Mouse (Mus musculus) bone marrow macrophage, adult 2 months (primary cell): ENCODE data around the gene Hdgfl3. TPM values are rescaled to one million over a fixed set of nuclear protein-coding genes. Genes with fewer than 3 reads are reported as not detected.

Experiments used
- H3K27ac ChIP-seq: 2 replicates; pipeline ENCODE4 v1.5.1; 2012; ENCODE audit warnings: low read depth, low read length; ENCODE audit not compliant: insufficient read depth
- H3K4me1 ChIP-seq: 2 replicates; pipeline ENCODE4 v1.6.1; 2012; ENCODE audit warnings: low read length; ENCODE audit not compliant: control insufficient read depth, insufficient read depth
- H3K4me3 ChIP-seq: 2 replicates; pipeline ENCODE4 v1.5.1; 2012; ENCODE audit warnings: mild to moderate bottlenecking, low read length, moderate library complexity; ENCODE audit not compliant: insufficient read depth
- CTCF ChIP-seq: IDR thresholded peaks from 2 replicates; pipeline ENCODE4 v1.5.1; 2012; ENCODE audit warnings: low read depth, mild to moderate bottlenecking, low read length, moderate library complexity
- POLR2A ChIP-seq: IDR thresholded peaks from 2 replicates; pipeline ENCODE4 v1.6.1; 2012; ENCODE audit warnings: mild to moderate bottlenecking, low read depth, low read length, borderline replicate concordance
- polyA plus RNA-seq: library from polyadenylated mRNA; stranded (reverse); fragments of >200 nt; gene quantifications from 2 replicates; pipeline ENCODE4 v1.2.4, GENCODE M21; 2012; ENCODE audit not compliant: missing spikeins, insufficient read depth, insufficient read length

The Hdgfl3 gene
- polyA plus RNA-seq, 1 experiment, result 0.24 TPM

GRCm38 (mm10) chr7:81860071-81860470 lies 74.2 kb downstream of the Hdgfl3 start:
- Histone ChIP-seq H3K4me3 (peak overlapping the region; percentile 81), H3K4me1 (peaks cover 44% of the 10 kb centered on the region), H3K27ac (peak overlapping the region; percentile 91)
- TF ChIP-seq POLR2A (no peak), CTCF (no peak)

GRCm38 (mm10) chr7:81858968-81859721 lies 75.1 kb downstream of the Hdgfl3 start, which contains the start of gene Tm6sf1:
Gene Tm6sf1 (plus strand): TSS chr7:81859001.
- peaks cover 47% of the 10 kb centered on the region for H3K4me1 ChIP-seq
- H3K27ac ChIP-seq, result peak within 1 kb of the TSS; percentile 91
- H3K4me3 ChIP-seq, result peak within 1 kb of the TSS; percentile 81
- TF ChIP-seq POLR2A (no peak), CTCF (no peak)

GRCm38 (mm10) chr7:81858236-81858635 lies 76.0 kb downstream of the Hdgfl3 start:
- TF ChIP-seq POLR2A, result no peak
- TF ChIP-seq CTCF, result no peak

GRCm38 (mm10) chr7:81856221-81856620 lies 78.1 kb downstream of the Hdgfl3 start:
- TF ChIP-seq CTCF (no peak), POLR2A (no peak)
- peak overlapping the region; percentile 81 for H3K27ac ChIP-seq
- no peak overlapping the region for H3K4me3 ChIP-seq
- peaks cover 36% of the 10 kb centered on the region for H3K4me1 ChIP-seq

More at GRCm38 (mm10) chr7:81858236-81858635, 76.0 kb downstream of the Hdgfl3 start:
- Histone ChIP-seq H3K4me1 (peaks cover 45% of the 10 kb centered on the region), H3K4me3 (no peak overlapping the region), H3K27ac (no peak overlapping the region)

- H3K4me3 ChIP-seq, result peak within 1 kb of the TSS; percentile 41
- TF ChIP-seq CTCF, result no peak
- no peak for TF ChIP-seq POLR2A
- H3K27ac ChIP-seq, result peak within 1 kb of the TSS; percentile 82
- peaks cover 41% of the 10 kb centered on the region for H3K4me1 ChIP-seq
Measured at GRCm38 (mm10) chr7:81855694-81856093, 78.6 kb downstream of the Hdgfl3 start, which contains the start of gene Gm10160. Gene Gm10160 (minus strand): TSS chr7:81855794.

GRCm38 (mm10) chr7:81854568-81855307 lies 79.5 kb downstream of the Hdgfl3 start:
- Histone ChIP-seq H3K4me3 (peak overlapping the region; percentile 41), H3K27ac (peak overlapping the region; percentile 82), H3K4me1 (peaks cover 50% of the 10 kb centered on the region)
- TF ChIP-seq POLR2A (no peak), CTCF (no peak)

GRCm38 (mm10) chr7:81851706-81852105 lies 82.6 kb downstream of the Hdgfl3 start:
- Histone ChIP-seq H3K4me3 (no peak overlapping the region), H3K4me1 (peaks cover 61% of the 10 kb centered on the region), H3K27ac (no peak overlapping the region)
- no peak for TF ChIP-seq CTCF
- no peak for TF ChIP-seq POLR2A

- peak overlapping the region; percentile 92 for H3K27ac ChIP-seq
- H3K4me3 ChIP-seq, result no peak overlapping the region
- TF ChIP-seq POLR2A (no peak), CTCF (no peak)
- H3K4me1 ChIP-seq, result peaks cover 50% of the 10 kb centered on the region
Measured at GRCm38 (mm10) chr7:81850171-81850570, 84.1 kb downstream of the Hdgfl3 start.

GRCm38 (mm10) chr7:81849633-81850032 lies 84.6 kb downstream of the Hdgfl3 start:
- H3K27ac ChIP-seq, result peak overlapping the region; percentile 92

GRCm38 (mm10) chr7:81849214-81849613 lies 85.1 kb downstream of the Hdgfl3 start:
- TF ChIP-seq CTCF, result no peak
- no peak overlapping the region for H3K4me3 ChIP-seq
- H3K27ac ChIP-seq, result peak overlapping the region; percentile 92
- peaks cover 46% of the 10 kb centered on the region for H3K4me1 ChIP-seq

More at GRCm38 (mm10) chr7:81849633-81850032, 84.6 kb downstream of the Hdgfl3 start:
- no peak for TF ChIP-seq POLR2A
- TF ChIP-seq CTCF, result no peak
- Histone ChIP-seq H3K4me3 (no peak overlapping the region), H3K4me1 (peaks cover 50% of the 10 kb centered on the region)
